Mouse (Mus musculus): ENCODE measurements around the gene Ndufc1. TPM values are rescaled to one million over a fixed set of nuclear protein-coding genes. Genes with fewer than 3 reads are reported as not detected.
A peak's percentile ranks its signal among the peaks of the same experiment; 100 is the strongest.
"Not testable (repeated sequence)": the region's sequence is repeated elsewhere in the genome, so short reads cannot be mapped to it uniquely, and the experiment has no call there.

Gene Ndufc1
- polyA plus RNA-seq, 1 experiment from 2014 or later = 780 TPM

DNA sequence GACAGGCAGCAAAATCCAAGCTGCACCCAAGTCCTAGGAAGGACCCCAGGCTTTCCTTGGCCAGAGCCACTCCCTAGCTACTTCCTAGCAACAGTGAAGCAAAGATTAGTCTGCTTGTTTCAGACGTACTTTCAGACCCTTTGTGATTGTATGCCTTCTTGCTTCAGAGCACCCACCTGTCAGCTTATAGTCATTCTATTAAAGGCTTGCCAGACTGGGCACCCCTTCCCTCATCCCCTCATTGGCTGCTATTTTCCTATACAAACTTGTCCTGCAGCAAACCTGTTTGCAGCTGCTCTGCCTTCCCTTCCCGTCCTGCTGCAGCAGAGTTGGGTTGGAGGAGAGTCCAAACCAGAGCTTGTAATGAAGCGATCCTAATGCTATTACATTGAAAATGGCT is 10.1 kb downstream of the Ndufc1 start:
- WGBS (ENCODE audit: insufficient replicate concordance) = 37% methylated on average over 3 of the region's 3 CpGs
- Histone ChIP-seq H3K27ac (ENCODE audit: low read depth) (no peak overlapping the region), H3K9me3 (ENCODE audit: low read length) (no peaks in the 10 kb centered on the region), H3K4me3 (ENCODE audit: low read depth, low read length) (no peak overlapping the region), H3K9ac (replicated peaks) (no peak overlapping the region), H3K27me3 (ENCODE audit: insufficient read depth, low read length) (peaks cover 9% of the 10 kb centered on the region; the same call in 1 of the 2 replicates), H3K4me2 (ENCODE audit: low read depth, low read length) (no peak overlapping the region), H3K36me3 (replicated peaks; ENCODE audit: insufficient read depth, low read length) (peaks cover 9% of the 10 kb centered on the region; the same call in 1 of the 2 replicates), H3K4me1 (ENCODE audit: insufficient read depth) (peaks cover 11% of the 10 kb centered on the region)
- ATAC-seq (no peak), DNase-seq (no peak)
- TF ChIP-seq EP300 (IDR thresholded peaks at IDR 0.05; ENCODE audit: low read depth) = no peak
- no peak for TF ChIP-seq CTCF (IDR thresholded peaks at IDR 0.05; ENCODE audit: low read depth)

DNA sequence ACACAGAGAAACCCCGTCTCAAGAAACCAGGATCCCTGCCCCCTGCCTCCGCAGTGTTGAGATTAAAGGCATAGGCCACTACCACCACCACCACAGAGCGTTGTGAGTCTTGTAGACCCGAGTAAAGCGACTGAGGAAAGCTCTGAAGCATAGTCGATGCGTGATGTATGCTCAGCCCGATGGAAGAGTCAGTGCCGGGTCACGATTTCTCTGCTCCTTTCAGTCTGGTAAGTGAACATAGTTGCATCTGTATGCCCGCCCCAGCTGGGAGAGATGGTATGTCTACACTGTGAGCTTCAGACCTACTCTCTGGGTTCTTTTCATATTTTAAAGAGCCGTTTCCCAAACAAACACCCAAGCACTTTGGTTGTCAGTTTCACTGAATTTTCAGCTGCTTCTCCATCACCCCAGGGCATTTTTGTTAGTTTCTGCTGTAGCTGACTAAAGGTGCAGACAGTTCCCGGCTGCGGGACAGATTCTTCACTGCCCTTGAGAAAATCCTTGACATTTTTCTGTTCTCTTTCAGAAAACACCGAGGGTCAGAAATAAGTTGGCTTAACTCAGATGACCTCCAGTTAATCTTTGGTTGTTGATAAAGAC is 11.0 kb downstream of the Ndufc1 start:
- H3K9ac ChIP-seq (replicated peaks) = no peak overlapping the region
- H3K36me3 ChIP-seq (replicated peaks; ENCODE audit: insufficient read depth, low read length) = peaks cover 3% of the 10 kb centered on the region; the same call in 1 of the 2 replicates
- no peak for ATAC-seq
- peaks cover 9% of the 10 kb centered on the region; the same call in 1 of the 2 replicates for H3K27me3 ChIP-seq (ENCODE audit: insufficient read depth, low read length)
- DNase-seq = no peak
- H3K4me1 ChIP-seq (ENCODE audit: insufficient read depth) = peaks cover 11% of the 10 kb centered on the region
- H3K4me3 ChIP-seq (ENCODE audit: low read depth, low read length) = no peak overlapping the region
- no peaks in the 10 kb centered on the region for H3K9me3 ChIP-seq (ENCODE audit: low read length)
- TF ChIP-seq CTCF (IDR thresholded peaks at IDR 0.05; ENCODE audit: low read depth) (no peak), EP300 (IDR thresholded peaks at IDR 0.05; ENCODE audit: low read depth) (no peak)
- H3K27ac ChIP-seq (ENCODE audit: low read depth) = no peak overlapping the region
- 70% methylated on average over 15 of the region's 15 CpGs for WGBS (ENCODE audit: insufficient replicate concordance)
- H3K4me2 ChIP-seq (ENCODE audit: low read depth, low read length) = no peak overlapping the region

DNA sequence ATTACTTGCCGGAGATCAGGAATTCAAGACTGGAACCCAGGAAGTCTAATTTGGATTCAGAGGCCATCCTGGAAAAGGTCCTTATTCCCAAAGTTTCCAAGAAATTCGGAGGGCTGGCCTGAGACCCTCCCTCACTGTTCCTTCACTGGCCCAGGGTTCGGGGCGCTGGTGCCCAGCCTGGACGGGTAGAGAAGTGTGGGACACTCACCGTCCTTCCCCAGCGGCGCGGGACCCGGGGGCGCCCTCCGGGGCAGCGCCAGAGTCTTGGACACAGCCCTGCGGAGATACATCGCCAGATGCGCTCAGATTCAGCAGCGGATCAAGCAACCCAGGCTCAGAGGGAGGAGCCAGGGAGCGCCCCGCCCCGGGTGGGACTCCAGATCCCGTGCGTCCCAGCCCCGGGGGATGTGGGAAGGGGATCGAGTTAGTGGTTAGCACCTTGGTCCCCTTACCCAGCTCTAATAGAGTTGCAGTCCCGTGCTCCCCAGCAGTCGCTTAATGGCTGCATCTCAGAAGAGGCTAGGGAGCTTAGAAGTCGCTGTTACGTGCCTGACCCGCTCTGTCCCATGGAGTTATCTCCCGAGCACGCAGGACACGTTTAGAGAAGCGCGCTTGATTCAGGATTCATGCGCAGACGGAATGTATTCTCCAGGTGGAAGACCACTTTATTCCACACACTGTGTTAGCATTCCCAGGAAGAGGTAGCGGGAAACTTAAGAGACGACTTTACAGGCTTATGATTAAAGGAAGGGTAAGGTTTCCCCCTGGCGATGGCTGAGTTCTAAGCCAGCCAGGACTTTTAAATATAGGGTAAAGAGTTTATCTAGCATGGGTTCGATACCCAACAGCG is 12.3 kb downstream of the Ndufc1 start, which contains the start of gene Mgarp:
TSS of gene Mgarp (minus strand) at position 520 of the 850 bp plus-strand sequence.
- no peak within 1 kb of the TSS for H3K27ac ChIP-seq (ENCODE audit: low read depth)
- peak within 1 kb of the TSS; percentile 85 for H3K4me2 ChIP-seq (ENCODE audit: low read depth, low read length)
- H3K36me3 ChIP-seq (replicated peaks; ENCODE audit: insufficient read depth, low read length) = no peaks in the 10 kb centered on the region
- no peaks in the 10 kb centered on the region for H3K9me3 ChIP-seq (ENCODE audit: low read length)
- WGBS (ENCODE audit: insufficient replicate concordance) = 3% methylated on average over 41 of the region's 41 CpGs
- H3K4me3 ChIP-seq (ENCODE audit: low read depth, low read length) = peak within 1 kb of the TSS; percentile 70
- peak within 1 kb of the TSS; percentile 55 for H3K9ac ChIP-seq (replicated peaks)
- peaks cover 9% of the 10 kb centered on the region; the same call in 1 of the 2 replicates for H3K27me3 ChIP-seq (ENCODE audit: insufficient read depth, low read length)
- peak; percentile 48 for TF ChIP-seq CTCF (IDR thresholded peaks at IDR 0.05; ENCODE audit: low read depth)
- TF ChIP-seq EP300 (IDR thresholded peaks at IDR 0.05; ENCODE audit: low read depth) = no peak
- H3K4me1 ChIP-seq (ENCODE audit: insufficient read depth) = peaks cover 11% of the 10 kb centered on the region
- peak; percentile 79 for DNase-seq
- peak; percentile 89 for ATAC-seq

DNA sequence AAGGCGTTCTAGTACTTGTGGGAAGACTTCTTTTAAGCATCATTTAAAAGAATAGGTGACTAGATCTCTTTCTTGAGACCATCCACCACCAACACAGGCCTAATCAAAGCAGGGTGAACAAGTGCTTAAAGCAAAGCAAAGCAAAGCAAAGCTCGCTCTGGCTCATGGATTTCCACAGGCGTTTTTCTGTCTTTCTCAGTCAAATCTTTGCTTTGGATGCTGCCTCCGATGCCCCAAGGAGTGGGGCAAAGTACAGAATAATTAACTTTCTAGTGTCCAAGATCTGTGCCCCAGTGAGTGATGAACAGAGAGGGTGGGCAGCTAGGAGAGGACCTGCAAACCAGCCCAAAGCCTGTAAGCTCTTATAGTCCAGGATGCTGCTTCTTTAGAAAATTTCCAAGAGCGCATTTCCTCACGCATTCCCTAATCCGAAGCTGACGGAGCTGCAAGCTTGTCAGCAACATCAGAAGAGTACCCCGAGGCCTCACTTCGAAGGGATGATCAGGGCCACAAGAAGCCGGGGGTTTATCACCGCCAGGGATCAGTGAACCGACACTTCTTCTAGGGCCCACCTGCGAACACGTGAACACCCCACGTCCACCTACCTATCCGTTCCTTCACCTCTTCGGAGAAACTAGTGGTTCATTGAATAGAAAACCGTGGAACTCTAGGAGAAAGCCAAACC is 13.2 kb downstream of the Ndufc1 start:
- Histone ChIP-seq H3K4me1 (ENCODE audit: insufficient read depth) (peaks cover 11% of the 10 kb centered on the region), H3K4me2 (ENCODE audit: low read depth, low read length) (peak overlapping the region; percentile 85), H3K4me3 (ENCODE audit: low read depth, low read length) (peak overlapping the region; percentile 70; the same call in 1 of the 2 replicates), H3K9ac (replicated peaks) (no peak overlapping the region), H3K9me3 (ENCODE audit: low read length) (no peaks in the 10 kb centered on the region), H3K36me3 (replicated peaks; ENCODE audit: insufficient read depth, low read length) (no peaks in the 10 kb centered on the region), H3K27ac (ENCODE audit: low read depth) (no peak overlapping the region), H3K27me3 (ENCODE audit: insufficient read depth, low read length) (peaks cover 9% of the 10 kb centered on the region; the same call in 1 of the 2 replicates)
- TF ChIP-seq EP300 (IDR thresholded peaks at IDR 0.05; ENCODE audit: low read depth) (no peak), CTCF (IDR thresholded peaks at IDR 0.05; ENCODE audit: low read depth) (no peak)
- DNase-seq (no peak), ATAC-seq (no peak)
- WGBS (ENCODE audit: insufficient replicate concordance) = 47% methylated on average over 19 of the region's 19 CpGs

DNA sequence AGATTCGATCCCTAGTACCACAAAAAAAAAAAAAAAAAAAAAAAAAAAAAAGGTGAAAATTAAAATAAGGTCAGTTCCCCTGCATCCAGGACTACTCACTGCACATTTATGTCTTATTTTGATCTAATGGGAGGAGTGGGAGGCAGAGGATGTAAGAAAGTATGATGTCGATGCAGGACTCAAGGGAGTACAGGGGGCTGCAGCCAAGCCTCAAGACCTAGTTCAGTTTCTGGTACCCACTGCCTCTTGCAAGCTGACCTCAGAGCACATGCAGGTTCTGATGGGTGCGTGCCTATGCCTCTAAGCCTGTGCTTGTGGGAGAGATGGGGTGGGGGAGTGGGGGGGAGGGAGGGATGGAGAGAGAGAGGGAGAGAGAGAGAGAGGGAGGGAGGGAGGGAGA is 13.9 kb downstream of the Ndufc1 start:
- no peak for TF ChIP-seq CTCF (IDR thresholded peaks at IDR 0.05; ENCODE audit: low read depth)
- no peak for TF ChIP-seq EP300 (IDR thresholded peaks at IDR 0.05; ENCODE audit: low read depth)
- peaks cover 9% of the 10 kb centered on the region; the same call in 1 of the 2 replicates for H3K27me3 ChIP-seq (ENCODE audit: insufficient read depth, low read length)
- 56% methylated on average over 3 of the region's 3 CpGs for WGBS (ENCODE audit: insufficient replicate concordance)

DNA sequence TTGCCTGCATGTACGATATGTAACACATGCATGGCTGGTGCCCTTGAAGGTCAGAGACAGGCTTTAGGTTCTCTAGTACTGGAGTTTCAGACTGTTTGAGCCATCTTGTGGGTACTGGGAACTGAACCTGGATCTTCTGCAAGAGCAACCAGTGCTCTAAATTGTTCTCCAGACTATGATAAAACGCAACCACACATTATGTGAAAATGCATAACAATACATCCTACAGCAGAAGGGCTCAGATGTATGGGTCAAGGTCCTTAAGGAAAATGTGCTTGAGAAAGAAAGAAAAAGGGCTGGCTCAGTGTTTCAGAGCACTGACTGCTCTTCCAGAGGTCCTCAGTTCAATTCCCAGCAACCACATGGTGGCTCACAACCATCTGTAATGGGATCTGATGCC is 15.1 kb downstream of the Ndufc1 start:
- no peaks in the 10 kb centered on the region for H3K36me3 ChIP-seq (replicated peaks; ENCODE audit: insufficient read depth, low read length)
- TF ChIP-seq CTCF (IDR thresholded peaks at IDR 0.05; ENCODE audit: low read depth) = no peak
- TF ChIP-seq EP300 (IDR thresholded peaks at IDR 0.05; ENCODE audit: low read depth) = no peak
- DNase-seq (no peak), ATAC-seq (no peak)
- no peaks in the 10 kb centered on the region for H3K9me3 ChIP-seq (ENCODE audit: low read length)
- H3K27me3 ChIP-seq (ENCODE audit: insufficient read depth, low read length) = peaks cover 6% of the 10 kb centered on the region; the same call in 1 of the 2 replicates
- no peak overlapping the region for H3K27ac ChIP-seq (ENCODE audit: low read depth)
- H3K4me1 ChIP-seq (ENCODE audit: insufficient read depth) = peaks cover 17% of the 10 kb centered on the region
- no peak overlapping the region for H3K9ac ChIP-seq (replicated peaks)
- 90% methylated on average over 2 of the region's 2 CpGs for WGBS (ENCODE audit: insufficient replicate concordance)
- no peak overlapping the region for H3K4me2 ChIP-seq (ENCODE audit: low read depth, low read length)
- H3K4me3 ChIP-seq (ENCODE audit: low read depth, low read length) = no peak overlapping the region

More for the DNA sequence above, 13.9 kb downstream of the Ndufc1 start:
- no peak overlapping the region for H3K9ac ChIP-seq (replicated peaks)
- ATAC-seq = no peak
- no peak overlapping the region for H3K27ac ChIP-seq (ENCODE audit: low read depth)
- H3K4me1 ChIP-seq (ENCODE audit: insufficient read depth) = peaks cover 11% of the 10 kb centered on the region
- no peak for DNase-seq
- no peak overlapping the region for H3K4me3 ChIP-seq (ENCODE audit: low read depth, low read length)
- H3K9me3 ChIP-seq (ENCODE audit: low read length) = no peaks in the 10 kb centered on the region
- H3K36me3 ChIP-seq (replicated peaks; ENCODE audit: insufficient read depth, low read length) = no peaks in the 10 kb centered on the region
- H3K4me2 ChIP-seq (ENCODE audit: low read depth, low read length) = no peak overlapping the region

DNA sequence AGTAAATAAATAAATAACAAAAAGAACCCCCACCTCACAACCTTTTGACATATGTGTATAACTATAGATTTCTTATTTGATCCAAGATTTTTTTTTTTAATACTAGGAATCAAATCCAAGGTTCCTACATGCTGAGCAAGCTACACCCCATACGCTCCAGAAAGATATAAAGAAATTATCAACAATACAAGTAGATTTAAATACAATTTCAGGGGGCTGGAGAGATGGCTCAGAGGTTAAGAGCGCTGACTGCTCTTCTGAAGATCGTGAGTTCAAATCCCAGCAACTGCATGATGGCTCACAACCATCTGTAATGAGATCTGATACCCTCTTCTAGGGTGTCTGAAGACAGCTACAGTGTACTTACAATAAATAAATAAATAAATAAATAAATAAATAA is 15.8 kb downstream of the Ndufc1 start:
- H3K4me2 ChIP-seq (ENCODE audit: low read depth, low read length); ATAC-seq: not testable (repeated sequence)
- 90% methylated on average over 3 of the region's 3 CpGs for WGBS (ENCODE audit: insufficient replicate concordance)

More for the DNA sequence above, 15.8 kb downstream of the Ndufc1 start:
- H3K4me1 ChIP-seq (ENCODE audit: insufficient read depth) = peaks cover 21% of the 10 kb centered on the region
- H3K9me3 ChIP-seq (ENCODE audit: low read length); H3K4me3 ChIP-seq (ENCODE audit: low read depth, low read length); DNase-seq; H3K9ac ChIP-seq (replicated peaks); H3K27ac ChIP-seq (ENCODE audit: low read depth); H3K36me3 ChIP-seq (replicated peaks; ENCODE audit: insufficient read depth, low read length); H3K27me3 ChIP-seq (ENCODE audit: insufficient read depth, low read length): not testable (repeated sequence)
